Mouse (Mus musculus) stomach, postnatal 0 days (tissue): ENCODE measurements around the gene Sycp3. TPM values are rescaled to one million over a fixed set of nuclear protein-coding genes. Genes with fewer than 3 reads are reported as not detected.
A peak's percentile ranks its signal among the peaks of the same experiment; 100 is the strongest.
"Not testable (repeated sequence)": the region's sequence is repeated elsewhere in the genome, so short reads cannot be mapped to it uniquely, and the experiment has no call there.

Experiments
- ATAC-seq: fragments of 200-750 bp; cut with Nextera tagmentation; 2 replicates; pipeline ENCODE4 v1.8.0; 2017; ENCODE audit not compliant: low FRiP score, low TSS enrichment
- DNase-seq: peaks from one replicate; pipeline ENCODE4 v3.0.0-alpha.2; 2016; ENCODE audit warnings: low spot score
- H3K27ac ChIP-seq: fragments of 300-500 bp; sonication (generic); replicated peaks from 2 replicates; pipeline ENCODE4 v1.5.1; 2014; ENCODE audit warnings: mild to moderate bottlenecking, control low read depth
- H3K27me3 ChIP-seq: fragments of 300-500 bp; sonication (generic); 2 replicates; pipeline ENCODE4 v1.6.1; 2014; ENCODE audit warnings: low read length; ENCODE audit not compliant: control insufficient read depth, insufficient read depth
- H3K36me3 ChIP-seq: fragments of 300-500 bp; sonication (generic); 2 replicates; pipeline ENCODE4 v1.6.1; 2014; ENCODE audit warnings: low read length, mixed read lengths; ENCODE audit not compliant: control insufficient read depth, insufficient read depth
- H3K4me1 ChIP-seq: fragments of 300-500 bp; sonication (generic); replicated peaks from 2 replicates; pipeline ENCODE4 v1.6.1; 2014; ENCODE audit warnings: antibody characterized with exemption; ENCODE audit not compliant: control insufficient read depth, insufficient read depth
- H3K4me2 ChIP-seq: fragments of 300-500 bp; sonication (generic); replicated peaks from 2 replicates; pipeline ENCODE4 v1.6.1; 2014; ENCODE audit warnings: low read depth, mild to moderate bottlenecking, control low read depth, moderate library complexity
- H3K4me3 ChIP-seq: fragments of 300-500 bp; sonication (generic); 2 replicates; pipeline ENCODE4 v1.5.1; 2014; ENCODE audit warnings: low read depth, low read length, control low read depth
- H3K9ac ChIP-seq: fragments of 300-500 bp; sonication (generic); 2 replicates; pipeline ENCODE4 v1.6.1; 2014; ENCODE audit warnings: mild to moderate bottlenecking, low read length, control low read depth, mixed read lengths
- H3K9me3 ChIP-seq: fragments of 300-500 bp; sonication (generic); 2 replicates; pipeline ENCODE4 v1.6.1; 2016; ENCODE audit warnings: low read length; ENCODE audit not compliant: control insufficient read depth
- CTCF ChIP-seq: IDR thresholded peaks from 2 replicates; pipeline ENCODE4 v1.5.1; 2016; ENCODE audit warnings: antibody characterized with exemption, low read depth, mild to moderate bottlenecking, moderate library complexity
- EP300 ChIP-seq: optimal IDR thresholded peaks from 2 replicates; pipeline ENCODE3; 2016; ENCODE audit warnings: antibody characterized with exemption
- WGBS: fragments of 180-500 bp; shearing (Covaris S2); extraction: QIAGEN DNeasy Blood & Tissue Kit; methylation state at CpG from one replicate; pipeline ENCODE4 v1.1.7; 2014; 5-methylcytosine and 5-hydroxymethylcytosine counted together
- polyA plus RNA-seq: library from polyadenylated mRNA; unstranded; fragments of >200 nt; fragmentation: Nextera tagmentation; extraction: Ambion mirVana; gene quantifications from 2 replicates; pipeline ENCODE4 v1.2.1, GENCODE M21; 2015

Gene Sycp3
- polyA plus RNA-seq, 1 experiment from 2014 or later, result 0.15 TPM

GRCm38 (mm10) chr10:88457816-88458215 is 1.6 kb upstream of the Sycp3 start:
- Histone ChIP-seq H3K27ac (no peak overlapping the region), H3K36me3 (no peaks in the 10 kb centered on the region), H3K9me3 (no peaks in the 10 kb centered on the region), H3K4me3 (no peak overlapping the region), H3K4me1 (no peaks in the 10 kb centered on the region), H3K27me3 (no peaks in the 10 kb centered on the region), H3K9ac (no peak overlapping the region), H3K4me2 (no peak overlapping the region)
- ATAC-seq (no peak), DNase-seq (no peak)
- WGBS, result 35% methylated on average over 6 of the region's 6 CpGs
- TF ChIP-seq CTCF (no peak), EP300 (no peak)

- ATAC-seq (no peak), DNase-seq (no peak)
- Histone ChIP-seq H3K9ac (no peak overlapping the region), H3K4me2 (no peak overlapping the region), H3K4me3 (no peak overlapping the region), H3K9me3 (no peaks in the 10 kb centered on the region), H3K36me3 (no peaks in the 10 kb centered on the region), H3K27me3 (no peaks in the 10 kb centered on the region), H3K27ac (no peak overlapping the region), H3K4me1 (no peaks in the 10 kb centered on the region)
- no peak for TF ChIP-seq EP300
- no peak for TF ChIP-seq CTCF
- 73% methylated on average over 18 of the region's 18 CpGs for WGBS
Observed at GRCm38 (mm10) chr10:88460122-88460820, 902 bp downstream of the Sycp3 start.

GRCm38 (mm10) chr10:88482866-88483265 is 23.5 kb downstream of the Sycp3 start:
- not testable (repeated sequence) for H3K36me3 ChIP-seq, ATAC-seq, H3K4me2 ChIP-seq, H3K27ac ChIP-seq, H3K4me3 ChIP-seq, H3K27me3 ChIP-seq, DNase-seq, H3K4me1 ChIP-seq, H3K9me3 ChIP-seq, H3K9ac ChIP-seq
- 90% methylated on average over 10 of the region's 10 CpGs for WGBS

GRCm38 (mm10) chr10:88488629-88489028 is 29.3 kb downstream of the Sycp3 start:
- Histone ChIP-seq H3K4me2 (no peak overlapping the region), H3K9me3 (no peaks in the 10 kb centered on the region), H3K27me3 (no peaks in the 10 kb centered on the region), H3K4me1 (no peaks in the 10 kb centered on the region), H3K4me3 (no peak overlapping the region), H3K9ac (no peak overlapping the region), H3K27ac (no peak overlapping the region), H3K36me3 (peaks cover 3% of the 10 kb centered on the region; the same call in 1 of the 2 replicates)
- no peak for ATAC-seq
- TF ChIP-seq EP300 (no peak), CTCF (no peak)
- DNase-seq, result no peak
- WGBS, result 90% methylated on average over 5 of the region's 5 CpGs

GRCm38 (mm10) chr10:88491632-88492031 is 32.3 kb downstream of the Sycp3 start:
- Histone ChIP-seq H3K36me3 (no peaks in the 10 kb centered on the region), H3K27me3 (no peaks in the 10 kb centered on the region), H3K9me3 (no peaks in the 10 kb centered on the region), H3K4me3 (no peak overlapping the region), H3K9ac (no peak overlapping the region), H3K4me1 (no peaks in the 10 kb centered on the region), H3K27ac (no peak overlapping the region), H3K4me2 (no peak overlapping the region)
- DNase-seq (peak; percentile 48), ATAC-seq (peak; percentile 64; the same call in 1 of the 2 replicates)
- TF ChIP-seq EP300, result no peak
- peak; percentile 38 for TF ChIP-seq CTCF
- WGBS, result 60% methylated on average over 7 of the region's 7 CpGs

GRCm38 (mm10) chr10:88492658-88493057 is 33.3 kb downstream of the Sycp3 start:
- Histone ChIP-seq H3K9me3 (no peaks in the 10 kb centered on the region), H3K27me3 (no peaks in the 10 kb centered on the region), H3K4me3 (no peak overlapping the region), H3K4me1 (no peaks in the 10 kb centered on the region), H3K9ac (no peak overlapping the region), H3K36me3 (no peaks in the 10 kb centered on the region), H3K27ac (no peak overlapping the region), H3K4me2 (no peak overlapping the region)
- DNase-seq (no peak), ATAC-seq (no peak)
- TF ChIP-seq EP300 (no peak), CTCF (no peak)
- 84% methylated on average over 8 of the region's 8 CpGs for WGBS
